Mouse (Mus musculus): ENCODE results near the gene 9930111J21Rik1. TPM values are rescaled to one million over a fixed set of nuclear protein-coding genes. Genes with fewer than 3 reads are reported as not detected.
"Not testable (repeated sequence)": the region's sequence is repeated elsewhere in the genome, so short reads cannot be mapped to it uniquely, and the experiment has no call there.

Gene 9930111J21Rik1
- polyA plus RNA-seq, 1 experiment from 2014 or later: 0.50 TPM

- H3K9me3 ChIP-seq (replicated peaks; ENCODE audit: low read length); H3K4me1 ChIP-seq (replicated peaks; ENCODE audit: insufficient read depth, low read length); ATAC-seq (replicated peaks; ENCODE audit: low FRiP score, low read depth); H3K27me3 ChIP-seq (ENCODE audit: insufficient read depth, low read length); H3K36me3 ChIP-seq (ENCODE audit: insufficient read depth, low read length); H3K4me2 ChIP-seq (ENCODE audit: low read length); H3K27ac ChIP-seq; H3K9ac ChIP-seq (ENCODE audit: low read depth, low read length); H3K4me3 ChIP-seq (replicated peaks; ENCODE audit: low read depth, low read length); DNase-seq (ENCODE audit: low spot score): not testable (repeated sequence)
- 70% methylated on average over 2 of the region's 3 CpGs for WGBS
Observed at GRCm38 (mm10) chr11:48988219-48988618, 9.0 kb upstream of the 9930111J21Rik1 start.

DNA sequence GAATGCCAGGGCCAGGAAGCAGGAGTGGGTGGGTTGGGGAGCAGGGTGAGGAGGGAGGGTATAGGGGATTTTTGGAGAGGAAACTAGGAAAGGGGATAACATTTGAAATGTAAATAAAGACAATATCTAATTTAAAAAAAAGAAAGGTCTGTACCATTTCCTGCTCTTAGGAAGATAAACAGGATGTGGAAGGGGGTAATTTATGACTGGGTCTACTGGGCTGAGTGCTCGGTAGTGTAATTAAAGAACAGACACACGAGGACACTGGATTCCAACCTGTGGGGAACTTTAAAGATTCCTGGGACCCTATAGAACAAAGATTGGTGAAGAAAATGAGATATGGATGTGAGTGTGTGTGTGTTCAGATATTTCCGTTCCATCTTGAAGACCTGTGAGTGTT is 3.6 kb upstream of the 9930111J21Rik1 start:
- not testable (repeated sequence) for H3K4me3 ChIP-seq (replicated peaks; ENCODE audit: low read depth, low read length); H3K4me1 ChIP-seq (replicated peaks; ENCODE audit: insufficient read depth, low read length); H3K27me3 ChIP-seq (ENCODE audit: insufficient read depth, low read length); H3K27ac ChIP-seq; H3K9ac ChIP-seq (ENCODE audit: low read depth, low read length); H3K36me3 ChIP-seq (ENCODE audit: insufficient read depth, low read length); H3K9me3 ChIP-seq (replicated peaks; ENCODE audit: low read length); DNase-seq (ENCODE audit: low spot score); H3K4me2 ChIP-seq (ENCODE audit: low read length); ATAC-seq (replicated peaks; ENCODE audit: low FRiP score, low read depth)
- no CpG with 5 or more reads among the region's 3 CpGs for WGBS

GRCm38 (mm10) chr11:48980052-48980451 is 854 bp upstream of the 9930111J21Rik1 start:
- WGBS: no CpG with 5 or more reads among the region's 5 CpGs

DNA sequence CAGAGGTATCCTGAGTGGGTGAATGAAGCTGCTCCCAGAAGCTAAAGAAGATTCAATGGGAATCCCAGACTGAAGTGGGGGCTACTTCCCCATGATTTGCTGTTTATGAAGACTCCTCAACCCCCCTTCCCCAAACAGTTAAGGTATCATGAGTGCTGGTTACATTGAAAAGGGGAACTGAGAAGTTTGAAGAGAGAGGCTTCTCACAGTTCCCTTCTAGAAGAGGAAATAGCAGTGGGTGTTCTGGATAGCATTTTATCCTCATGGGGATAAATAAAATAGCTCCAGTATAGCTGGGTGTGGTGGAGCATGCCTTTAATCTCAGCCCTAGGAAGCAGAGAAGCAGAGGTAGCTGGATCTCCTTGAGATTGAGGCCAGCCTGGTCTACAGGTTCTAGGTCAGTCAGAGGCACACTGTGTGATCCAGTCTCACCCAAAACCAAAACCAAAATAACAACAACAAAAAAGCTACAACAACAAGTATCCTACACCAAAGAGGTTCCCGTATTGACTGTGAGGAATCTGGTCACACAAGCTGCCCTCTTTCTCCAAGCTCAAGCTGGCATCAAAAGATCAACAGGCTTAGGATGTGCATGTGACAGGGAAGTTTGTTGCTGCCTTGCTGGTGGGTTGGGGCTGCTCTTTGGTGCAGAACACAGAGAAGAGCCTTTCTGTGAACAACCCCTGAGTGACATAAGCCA is 808 bp downstream of the 9930111J21Rik1 start, which contains the start of gene Olfr56:
Olfr56 (plus strand) TSS at position 650 of the 700 bp plus-strand sequence.
- not testable (repeated sequence) for H3K27me3 ChIP-seq (ENCODE audit: insufficient read depth, low read length); H3K4me1 ChIP-seq (replicated peaks; ENCODE audit: insufficient read depth, low read length); DNase-seq (ENCODE audit: low spot score); H3K4me3 ChIP-seq (replicated peaks; ENCODE audit: low read depth, low read length); H3K27ac ChIP-seq; ATAC-seq (replicated peaks; ENCODE audit: low FRiP score, low read depth); H3K9ac ChIP-seq (ENCODE audit: low read depth, low read length); H3K4me2 ChIP-seq (ENCODE audit: low read length); H3K36me3 ChIP-seq (ENCODE audit: insufficient read depth, low read length); H3K9me3 ChIP-seq (replicated peaks; ENCODE audit: low read length)
- no CpG with 5 or more reads among the region's 1 CpGs for WGBS

More at GRCm38 (mm10) chr11:48980052-48980451, 854 bp upstream of the 9930111J21Rik1 start:
- not testable (repeated sequence) for H3K9me3 ChIP-seq (replicated peaks; ENCODE audit: low read length); H3K4me1 ChIP-seq (replicated peaks; ENCODE audit: insufficient read depth, low read length); H3K36me3 ChIP-seq (ENCODE audit: insufficient read depth, low read length); ATAC-seq (replicated peaks; ENCODE audit: low FRiP score, low read depth); DNase-seq (ENCODE audit: low spot score); H3K9ac ChIP-seq (ENCODE audit: low read depth, low read length); H3K27me3 ChIP-seq (ENCODE audit: insufficient read depth, low read length); H3K27ac ChIP-seq; H3K4me2 ChIP-seq (ENCODE audit: low read length); H3K4me3 ChIP-seq (replicated peaks; ENCODE audit: low read depth, low read length)

GRCm38 (mm10) chr11:48974686-48975085 is 4.5 kb downstream of the 9930111J21Rik1 start:
- H3K27ac ChIP-seq; H3K4me1 ChIP-seq (replicated peaks; ENCODE audit: insufficient read depth, low read length); DNase-seq (ENCODE audit: low spot score); H3K36me3 ChIP-seq (ENCODE audit: insufficient read depth, low read length); H3K9ac ChIP-seq (ENCODE audit: low read depth, low read length); H3K27me3 ChIP-seq (ENCODE audit: insufficient read depth, low read length); H3K9me3 ChIP-seq (replicated peaks; ENCODE audit: low read length); H3K4me3 ChIP-seq (replicated peaks; ENCODE audit: low read depth, low read length); ATAC-seq (replicated peaks; ENCODE audit: low FRiP score, low read depth); H3K4me2 ChIP-seq (ENCODE audit: low read length): not testable (repeated sequence)
- WGBS: no CpG with 5 or more reads among the region's 1 CpGs

- H3K36me3 ChIP-seq (ENCODE audit: insufficient read depth, low read length); H3K4me2 ChIP-seq (ENCODE audit: low read length); H3K4me3 ChIP-seq (replicated peaks; ENCODE audit: low read depth, low read length); H3K9me3 ChIP-seq (replicated peaks; ENCODE audit: low read length); H3K4me1 ChIP-seq (replicated peaks; ENCODE audit: insufficient read depth, low read length); H3K27ac ChIP-seq; ATAC-seq (replicated peaks; ENCODE audit: low FRiP score, low read depth); DNase-seq (ENCODE audit: low spot score); H3K9ac ChIP-seq (ENCODE audit: low read depth, low read length); H3K27me3 ChIP-seq (ENCODE audit: insufficient read depth, low read length): not testable (repeated sequence)
- 90% methylated on average over 6 of the region's 6 CpGs for WGBS
Observed at GRCm38 (mm10) chr11:48946090-48946489, 33.1 kb downstream of the 9930111J21Rik1 start, which contains the start of gene Psme2b. Gene Psme2b, minus strand, starts transcription at chr11:48946190.

DNA sequence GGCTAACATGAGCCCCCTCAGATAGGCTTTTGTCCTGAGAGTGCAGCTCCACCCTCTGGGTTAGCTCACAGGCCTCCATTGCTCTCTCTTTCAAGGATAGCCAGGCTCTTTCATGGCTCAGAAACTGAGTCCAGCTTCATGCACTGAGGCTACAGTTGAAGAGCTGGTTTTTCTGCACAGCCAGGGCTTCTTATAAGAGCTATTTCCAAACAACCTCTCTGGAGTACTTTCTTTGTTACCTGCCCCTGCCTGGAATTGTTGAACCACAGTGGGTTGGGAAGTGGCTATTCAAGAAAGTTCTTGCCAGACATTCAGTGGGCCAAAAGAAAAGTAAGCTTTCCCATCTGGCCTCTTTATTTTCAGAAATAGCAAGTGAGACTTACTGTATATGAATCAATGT is 39.9 kb downstream of the 9930111J21Rik1 start:
- H3K4me2 ChIP-seq (ENCODE audit: low read length); H3K27me3 ChIP-seq (ENCODE audit: insufficient read depth, low read length); DNase-seq (ENCODE audit: low spot score); H3K36me3 ChIP-seq (ENCODE audit: insufficient read depth, low read length); H3K27ac ChIP-seq; H3K9ac ChIP-seq (ENCODE audit: low read depth, low read length); H3K4me1 ChIP-seq (replicated peaks; ENCODE audit: insufficient read depth, low read length); H3K4me3 ChIP-seq (replicated peaks; ENCODE audit: low read depth, low read length); ATAC-seq (replicated peaks; ENCODE audit: low FRiP score, low read depth); H3K9me3 ChIP-seq (replicated peaks; ENCODE audit: low read length): not testable (repeated sequence)

GRCm38 (mm10) chr11:48935291-48935690 is 43.9 kb downstream of the 9930111J21Rik1 start:
- not testable (repeated sequence) for H3K4me1 ChIP-seq (replicated peaks; ENCODE audit: insufficient read depth, low read length); H3K9ac ChIP-seq (ENCODE audit: low read depth, low read length); H3K27me3 ChIP-seq (ENCODE audit: insufficient read depth, low read length); H3K9me3 ChIP-seq (replicated peaks; ENCODE audit: low read length); H3K27ac ChIP-seq; H3K4me2 ChIP-seq (ENCODE audit: low read length); ATAC-seq (replicated peaks; ENCODE audit: low FRiP score, low read depth); H3K4me3 ChIP-seq (replicated peaks; ENCODE audit: low read depth, low read length); H3K36me3 ChIP-seq (ENCODE audit: insufficient read depth, low read length); DNase-seq (ENCODE audit: low spot score)
- WGBS: no CpG with 5 or more reads among the region's 3 CpGs

- WGBS: 20% methylated on average over 1 of the region's 1 CpGs
- not testable (repeated sequence) for ATAC-seq (replicated peaks; ENCODE audit: low FRiP score, low read depth); H3K27me3 ChIP-seq (ENCODE audit: insufficient read depth, low read length); H3K4me2 ChIP-seq (ENCODE audit: low read length); H3K4me1 ChIP-seq (replicated peaks; ENCODE audit: insufficient read depth, low read length); H3K36me3 ChIP-seq (ENCODE audit: insufficient read depth, low read length); H3K4me3 ChIP-seq (replicated peaks; ENCODE audit: low read depth, low read length); H3K9me3 ChIP-seq (replicated peaks; ENCODE audit: low read length); H3K27ac ChIP-seq; H3K9ac ChIP-seq (ENCODE audit: low read depth, low read length); DNase-seq (ENCODE audit: low spot score)
Observed at GRCm38 (mm10) chr11:48933923-48934322, 45.3 kb downstream of the 9930111J21Rik1 start.

Data from kidney, postnatal 0 days (tissue).